Mouse (Mus musculus): ENCODE results near the gene Gm973.
A peak's percentile ranks its signal among the peaks of the same experiment; 100 is the strongest.
"Not testable (repeated sequence)": the region's sequence is repeated elsewhere in the genome, so short reads cannot be mapped to it uniquely, and the experiment has no call there.

The Gm973 gene

GRCm38 (mm10) chr1:59619201-59619600, 103.1 kb downstream of the Gm973 start:
- DNase-seq (ENCODE audit: inconsistent age in 2 of 2, low spot score in 1 of 2), result no peak

- DNase-seq (ENCODE audit: inconsistent age in 2 of 2, low spot score in 1 of 2), result peak; percentile 54 to 90
Observed at GRCm38 (mm10) chr1:59623325-59624017, 107.4 kb downstream of the Gm973 start.

GRCm38 (mm10) chr1:59625410-59625809, 109.3 kb downstream of the Gm973 start:
- DNase-seq (ENCODE audit: inconsistent age in 2 of 2, low spot score in 1 of 2), result peak in 1 of 2 experiments; percentile 46

GRCm38 (mm10) chr1:59629194-59629593, 113.1 kb downstream of the Gm973 start:
- peak in 1 of 2 experiments; percentile 63 for DNase-seq (ENCODE audit: inconsistent age in 2 of 2, low spot score in 1 of 2)

GRCm38 (mm10) chr1:59630356-59630755, 114.3 kb downstream of the Gm973 start:
- not testable (repeated sequence) for DNase-seq (ENCODE audit: inconsistent age in 2 of 2, low spot score in 1 of 2)

GRCm38 (mm10) chr1:59631986-59632659, 116.1 kb downstream of the Gm973 start:
- DNase-seq (ENCODE audit: inconsistent age in 2 of 2, low spot score in 1 of 2), result no peak

- DNase-seq (ENCODE audit: inconsistent age in 2 of 2, low spot score in 1 of 2), result no peak
Observed at GRCm38 (mm10) chr1:59633056-59633455, 117.0 kb downstream of the Gm973 start.

GRCm38 (mm10) chr1:59636349-59636748, 120.3 kb downstream of the Gm973 start:
- no peak for DNase-seq (ENCODE audit: inconsistent age in 2 of 2, low spot score in 1 of 2)

GRCm38 (mm10) chr1:59638371-59638770, 122.3 kb downstream of the Gm973 start:
- DNase-seq (ENCODE audit: inconsistent age in 2 of 2, low spot score in 1 of 2), result no peak

- DNase-seq (ENCODE audit: inconsistent age in 2 of 2, low spot score in 1 of 2), result no peak
Observed at GRCm38 (mm10) chr1:59642488-59642887, 126.4 kb downstream of the Gm973 start.

GRCm38 (mm10) chr1:59646502-59646901, 130.4 kb downstream of the Gm973 start:
- DNase-seq (ENCODE audit: inconsistent age in 2 of 2, low spot score in 1 of 2), result not testable (repeated sequence)

- no peak for DNase-seq (ENCODE audit: inconsistent age in 2 of 2, low spot score in 1 of 2)
Observed at GRCm38 (mm10) chr1:59651201-59651819, 135.2 kb downstream of the Gm973 start.

- peak in 1 of 2 experiments; percentile 47 for DNase-seq (ENCODE audit: inconsistent age in 2 of 2, low spot score in 1 of 2)
Observed at GRCm38 (mm10) chr1:59653243-59653911, 137.3 kb downstream of the Gm973 start.

GRCm38 (mm10) chr1:59656244-59657171, 140.4 kb downstream of the Gm973 start:
- DNase-seq (ENCODE audit: inconsistent age in 2 of 2, low spot score in 1 of 2), result no peak

- DNase-seq (ENCODE audit: inconsistent age in 2 of 2, low spot score in 1 of 2), result no peak
Observed at GRCm38 (mm10) chr1:59663456-59664135, 147.5 kb downstream of the Gm973 start.

- DNase-seq (ENCODE audit: inconsistent age in 2 of 2, low spot score in 1 of 2), result peak in 1 of 2 experiments; percentile 40
Observed at GRCm38 (mm10) chr1:59668871-59669270, 152.8 kb downstream of the Gm973 start.

- DNase-seq (ENCODE audit: inconsistent age in 2 of 2, low spot score in 1 of 2), result peak; percentile 70 to 87
Observed at GRCm38 (mm10) chr1:59669962-59670630, 154.0 kb downstream of the Gm973 start.

GRCm38 (mm10) chr1:59670641-59671168, 154.6 kb downstream of the Gm973 start, which contains the start of gene Sumo1:
Gene Sumo1 (minus strand): TSS chr1:59670834.
- DNase-seq (ENCODE audit: inconsistent age in 2 of 2, low spot score in 1 of 2), result peak; percentile 89 to 97

GRCm38 (mm10) chr1:59673661-59674060, 157.6 kb downstream of the Gm973 start:
- no peak for DNase-seq (ENCODE audit: inconsistent age in 2 of 2, low spot score in 1 of 2)
